In the genomic region with DNA sequence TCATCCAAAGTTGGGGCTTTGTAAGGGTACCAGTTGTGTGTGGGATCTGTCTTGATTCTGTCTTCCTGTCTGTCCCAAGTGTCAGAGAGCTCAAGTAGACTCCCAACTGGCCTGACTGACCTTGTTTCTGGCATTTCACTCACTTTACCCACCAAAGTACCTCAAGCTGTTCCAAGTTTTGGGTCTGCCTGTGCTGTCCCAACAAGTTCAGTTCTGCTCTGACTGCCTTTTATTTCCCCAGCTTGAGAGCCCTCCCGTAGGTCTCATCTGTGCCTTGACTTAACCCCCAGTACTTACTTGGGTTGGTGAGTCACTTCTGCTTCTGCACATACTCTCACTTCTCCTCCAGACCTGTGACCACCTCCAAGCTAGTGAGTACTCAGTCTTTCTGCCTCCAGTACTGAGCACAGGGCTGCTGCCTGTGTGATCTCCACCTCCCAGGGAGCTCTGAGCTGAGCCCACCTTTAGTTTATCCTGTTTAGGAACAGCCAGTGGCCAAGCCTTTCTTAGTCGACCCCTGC, we compare ENCODE assay signal across 1 mouse cellular context.
TF ChIP-seq lines count a peak whose summit lies in the region.

No protein-coding gene starts in this region.

TF ChIP-seq in MEL, 35 proteins besides CTCF, POLR2A, EP300 and RAD21 (continued from another document):
- no peak for TF ChIP-seq NRF1 (IDR thresholded peaks at IDR 0.05; ENCODE audit: insufficient read depth, low read depth, low read length, poor library complexity, severe bottlenecking)
- no peak for TF ChIP-seq ZNF384 (IDR thresholded peaks at IDR 0.05; ENCODE audit: low read depth, low read length)
- TF ChIP-seq MYC (IDR thresholded peaks at IDR 0.05; ENCODE audit: low read depth, low read length): no peak
- no peak for TF ChIP-seq ELF1 (IDR thresholded peaks at IDR 0.05; ENCODE audit: low read depth, low read length)
